Mouse (Mus musculus) embryonic facial prominence, embryonic 15.5 days (tissue): ENCODE data around the gene Tnrc6c. TPM values are rescaled to one million over a fixed set of nuclear protein-coding genes. Genes with fewer than 3 reads are reported as not detected.

Source experiments
- ATAC-seq: fragments of 200-750 bp; cut with Nextera tagmentation; 2 replicates; pipeline ENCODE4 v1.8.0; 2017; ENCODE audit warnings: low read depth, moderate TSS enrichment; ENCODE audit not compliant: insufficient number of reproducible peaks, low FRiP score, low TSS enrichment
- H3K27ac ChIP-seq: fragments of 300-500 bp; sonication (generic); replicated peaks from 2 replicates; pipeline ENCODE4 v1.5.1; 2015; ENCODE audit warnings: mild to moderate bottlenecking, inconsistent platforms
- H3K27me3 ChIP-seq: fragments of 300-500 bp; sonication (generic); 2 replicates; pipeline ENCODE4 v1.6.1; 2015; ENCODE audit warnings: inconsistent platforms
- H3K36me3 ChIP-seq: fragments of 300-500 bp; sonication (generic); 2 replicates; pipeline ENCODE4 v1.6.1; 2015; ENCODE audit warnings: mild to moderate bottlenecking, inconsistent platforms
- H3K4me1 ChIP-seq: fragments of 300-500 bp; sonication (generic); 2 replicates; pipeline ENCODE4 v1.6.1; 2015; ENCODE audit warnings: inconsistent platforms
- H3K4me2 ChIP-seq: fragments of 300-500 bp; sonication (generic); replicated peaks from 2 replicates; pipeline ENCODE4 v1.6.1; 2015; ENCODE audit warnings: mild to moderate bottlenecking, inconsistent platforms
- H3K4me3 ChIP-seq: fragments of 300-500 bp; sonication (generic); replicated peaks from 2 replicates; pipeline ENCODE4 v1.5.1; 2015; ENCODE audit warnings: mild to moderate bottlenecking, inconsistent platforms
- H3K9ac ChIP-seq: fragments of 300-500 bp; sonication (generic); 2 replicates; pipeline ENCODE4 v1.6.1; 2015; ENCODE audit warnings: inconsistent platforms
- H3K9me3 ChIP-seq: fragments of 300-500 bp; sonication (generic); replicated peaks from 2 replicates; pipeline ENCODE4 v1.6.1; 2016; ENCODE audit warnings: inconsistent platforms
- WGBS: fragments of 180-500 bp; shearing (Covaris S2); methylation state at CpG from one replicate; pipeline ENCODE4 v1.1.7; 2015; 5-methylcytosine and 5-hydroxymethylcytosine counted together
- polyA plus RNA-seq: library from polyadenylated mRNA; unstranded; fragments of >200 nt; fragmentation: Nextera tagmentation; extraction: Ambion mirVana; gene quantifications from 2 replicates; pipeline ENCODE4 v1.2.1, GENCODE M21; 2015

Gene Tnrc6c
- polyA plus RNA-seq, 1 experiment from 2014 or later: 17.1 TPM

DNA sequence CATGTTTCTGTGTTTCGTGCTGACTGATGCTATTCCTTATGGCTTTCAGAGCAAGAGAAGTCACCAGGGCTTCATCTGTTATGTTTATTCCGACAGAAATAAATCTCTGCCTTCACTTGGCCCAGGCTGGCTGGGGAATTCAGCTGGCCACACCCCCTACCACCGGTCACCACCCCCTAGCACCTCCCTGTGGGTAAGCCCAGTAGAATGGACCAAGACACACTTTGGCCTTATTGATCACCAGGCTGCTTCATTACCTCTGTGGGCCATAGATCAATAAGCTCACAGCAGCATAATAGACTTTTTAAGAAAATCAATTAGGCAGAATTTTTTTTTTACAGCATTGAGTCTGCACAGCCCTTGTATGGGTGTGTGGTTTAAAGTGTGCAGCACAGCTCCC is 35.9 kb upstream of the Tnrc6c start:
- Histone ChIP-seq H3K4me2 (peak overlapping the region; percentile 42), H3K9me3 (no peaks in the 10 kb centered on the region), H3K9ac (no peak overlapping the region), H3K27me3 (peaks cover 20% of the 10 kb centered on the region), H3K27ac (peak overlapping the region; percentile 66), H3K36me3 (no peaks in the 10 kb centered on the region), H3K4me1 (peaks cover 30% of the 10 kb centered on the region), H3K4me3 (no peak overlapping the region)
- ATAC-seq: no peak
- 16% methylated on average over 3 of the region's 3 CpGs for WGBS

- Histone ChIP-seq H3K27ac (peak overlapping the region; percentile 66), H3K36me3 (no peaks in the 10 kb centered on the region), H3K4me1 (peaks cover 30% of the 10 kb centered on the region), H3K9ac (no peak overlapping the region), H3K27me3 (peaks cover 20% of the 10 kb centered on the region), H3K4me2 (no peak overlapping the region), H3K9me3 (no peaks in the 10 kb centered on the region), H3K4me3 (no peak overlapping the region)
- 50% methylated on average over 7 of the region's 7 CpGs for WGBS
- ATAC-seq: no peak
Observed at GRCm38 (mm10) chr11:117618774-117619173, 35.3 kb upstream of the Tnrc6c start.

DNA sequence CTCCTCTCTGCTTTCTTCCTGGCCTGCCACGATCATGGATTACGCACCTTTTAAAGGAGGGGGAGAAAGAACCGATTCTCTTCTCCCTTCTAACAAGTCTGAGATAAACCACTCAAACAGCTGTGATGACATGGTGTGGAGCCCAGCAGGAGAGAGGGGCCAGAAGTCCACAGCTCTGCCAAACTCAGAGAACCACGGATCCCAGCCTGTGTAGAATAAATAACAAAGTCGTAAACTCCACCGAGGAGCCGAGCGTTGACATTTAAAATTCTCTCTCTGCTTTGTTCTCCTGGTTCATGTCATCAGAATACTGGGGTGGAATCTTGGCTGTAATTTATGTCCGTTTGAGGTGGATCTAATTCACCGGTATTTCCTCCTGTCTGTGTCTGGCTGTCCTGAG is 34.5 kb upstream of the Tnrc6c start:
- no peak overlapping the region for H3K9ac ChIP-seq
- H3K27me3 ChIP-seq: peaks cover 16% of the 10 kb centered on the region
- no peaks in the 10 kb centered on the region for H3K36me3 ChIP-seq
- H3K4me2 ChIP-seq: no peak overlapping the region
- peaks cover 30% of the 10 kb centered on the region for H3K4me1 ChIP-seq
- no peak overlapping the region for H3K27ac ChIP-seq
- ATAC-seq: no peak
- H3K9me3 ChIP-seq: no peaks in the 10 kb centered on the region
- no peak overlapping the region for H3K4me3 ChIP-seq
- WGBS: 43% methylated on average over 10 of the region's 10 CpGs

GRCm38 (mm10) chr11:117625196-117625595 is 28.9 kb upstream of the Tnrc6c start:
- Histone ChIP-seq H3K9me3 (no peaks in the 10 kb centered on the region), H3K36me3 (no peaks in the 10 kb centered on the region), H3K4me3 (no peak overlapping the region), H3K4me1 (peaks cover 26% of the 10 kb centered on the region), H3K27ac (no peak overlapping the region), H3K9ac (no peak overlapping the region), H3K27me3 (no peaks in the 10 kb centered on the region), H3K4me2 (no peak overlapping the region)
- 48% methylated on average over 4 of the region's 4 CpGs for WGBS
- ATAC-seq: no peak

GRCm38 (mm10) chr11:117626557-117626956 is 27.5 kb upstream of the Tnrc6c start:
- no peaks in the 10 kb centered on the region for H3K36me3 ChIP-seq
- no peaks in the 10 kb centered on the region for H3K27me3 ChIP-seq
- ATAC-seq: no peak
- no peak overlapping the region for H3K4me2 ChIP-seq
- H3K9me3 ChIP-seq: no peaks in the 10 kb centered on the region
- WGBS: 53% methylated on average over 6 of the region's 6 CpGs
- no peak overlapping the region for H3K9ac ChIP-seq
- peaks cover 26% of the 10 kb centered on the region for H3K4me1 ChIP-seq
- 0 out of 2 replicates have a peak overlapping the region, but pooled peaks have one; percentile 18 for H3K27ac ChIP-seq
- H3K4me3 ChIP-seq: no peak overlapping the region

GRCm38 (mm10) chr11:117627060-117627562 is 27.0 kb upstream of the Tnrc6c start:
- no peaks in the 10 kb centered on the region for H3K36me3 ChIP-seq
- H3K9me3 ChIP-seq: no peaks in the 10 kb centered on the region
- H3K4me1 ChIP-seq: peaks cover 26% of the 10 kb centered on the region
- H3K27ac ChIP-seq: no peak overlapping the region
- ATAC-seq: peak; percentile 59; the same call in 1 of the 2 replicates
- no peak overlapping the region for H3K4me3 ChIP-seq
- no peaks in the 10 kb centered on the region for H3K27me3 ChIP-seq
- H3K4me2 ChIP-seq: no peak overlapping the region
- WGBS: 30% methylated on average over 5 of the region's 5 CpGs
- H3K9ac ChIP-seq: no peak overlapping the region

DNA sequence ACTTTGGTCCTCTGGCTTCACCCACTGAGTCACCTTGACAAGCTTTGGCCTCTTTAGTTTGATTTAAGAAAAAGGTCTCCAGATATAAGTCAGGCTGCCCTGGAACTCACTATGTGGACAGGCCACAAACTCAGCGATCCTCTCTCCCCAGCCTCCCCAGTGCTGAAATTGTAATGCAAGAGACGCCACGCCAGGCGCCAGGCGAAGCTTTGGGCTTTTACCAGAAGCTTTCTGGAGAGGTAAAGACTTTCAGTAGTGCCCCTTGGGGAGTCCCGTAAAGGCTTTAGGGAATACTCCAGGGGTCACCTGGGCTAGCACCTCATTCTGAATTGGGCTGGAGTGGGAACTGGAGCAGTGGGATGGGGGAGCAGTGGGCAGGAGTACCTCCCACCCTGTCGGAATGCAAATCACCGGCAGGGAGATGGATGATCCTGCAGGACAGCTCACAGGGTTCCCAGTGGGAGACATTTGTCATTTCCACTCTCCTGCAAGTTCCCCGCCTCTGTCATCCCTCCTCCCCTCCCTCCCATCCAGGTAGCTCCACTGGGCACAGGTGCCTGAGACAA is 26.3 kb upstream of the Tnrc6c start:
- Histone ChIP-seq H3K4me2 (peak overlapping the region; percentile 22; the same call in 1 of the 2 replicates), H3K4me1 (peaks cover 26% of the 10 kb centered on the region), H3K9me3 (no peaks in the 10 kb centered on the region), H3K9ac (no peak overlapping the region), H3K27me3 (no peaks in the 10 kb centered on the region), H3K36me3 (no peaks in the 10 kb centered on the region), H3K27ac (peak overlapping the region; percentile 75), H3K4me3 (no peak overlapping the region)
- no peak for ATAC-seq
- 22% methylated on average over 9 of the region's 9 CpGs for WGBS

- Histone ChIP-seq H3K36me3 (no peaks in the 10 kb centered on the region), H3K27ac (peak overlapping the region; percentile 75), H3K9ac (no peak overlapping the region), H3K4me3 (no peak overlapping the region), H3K27me3 (no peaks in the 10 kb centered on the region), H3K4me1 (peaks cover 26% of the 10 kb centered on the region), H3K4me2 (peak overlapping the region; percentile 22; the same call in 1 of the 2 replicates), H3K9me3 (no peaks in the 10 kb centered on the region)
- peak; percentile 84 for ATAC-seq
- 4% methylated on average over 9 of the region's 9 CpGs for WGBS
Observed at GRCm38 (mm10) chr11:117628312-117628779, 25.7 kb upstream of the Tnrc6c start.

- H3K9ac ChIP-seq: no peak overlapping the region
- peaks cover 26% of the 10 kb centered on the region for H3K4me1 ChIP-seq
- 86% methylated on average over 2 of the region's 2 CpGs for WGBS
- H3K36me3 ChIP-seq: no peaks in the 10 kb centered on the region
- H3K4me3 ChIP-seq: no peak overlapping the region
- H3K4me2 ChIP-seq: no peak overlapping the region
- H3K27ac ChIP-seq: no peak overlapping the region
- ATAC-seq: no peak
- H3K9me3 ChIP-seq: no peaks in the 10 kb centered on the region
- H3K27me3 ChIP-seq: no peaks in the 10 kb centered on the region
Observed at GRCm38 (mm10) chr11:117629865-117630264, 24.2 kb upstream of the Tnrc6c start.

DNA sequence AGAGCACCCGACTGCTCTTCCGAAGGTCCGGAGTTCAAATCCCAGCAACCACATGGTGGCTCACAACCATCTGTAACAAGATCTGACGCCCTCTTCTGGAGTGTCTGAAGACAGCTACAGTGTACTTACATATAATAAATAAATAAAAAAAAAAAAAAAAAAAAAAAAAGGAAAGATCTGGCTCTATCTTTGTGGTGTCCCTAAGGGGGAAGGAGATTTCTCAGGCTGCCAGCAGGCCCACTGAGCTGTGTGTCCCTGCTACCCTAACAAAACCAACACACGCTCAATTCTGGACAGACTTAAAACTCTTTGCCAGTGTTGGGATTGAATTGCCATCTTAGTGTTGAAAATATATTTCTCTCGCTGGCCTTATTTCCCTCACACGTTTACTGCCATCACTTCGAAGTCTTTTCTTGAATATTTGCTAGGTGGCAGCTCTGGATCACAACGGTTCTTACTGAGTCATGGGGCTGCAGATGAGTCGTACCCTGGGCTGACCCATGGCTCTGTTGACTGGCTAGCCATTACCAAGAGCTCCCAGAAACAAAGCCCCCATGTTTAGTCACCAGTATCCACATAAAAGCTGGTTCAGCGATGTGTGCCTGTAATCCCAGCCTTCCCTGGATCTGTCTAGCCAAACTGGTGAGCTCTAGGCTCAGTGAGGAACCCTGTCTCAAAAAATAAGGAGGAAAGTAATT is 23.1 kb upstream of the Tnrc6c start:
- H3K27me3 ChIP-seq: no peaks in the 10 kb centered on the region
- peaks cover 26% of the 10 kb centered on the region for H3K4me1 ChIP-seq
- ATAC-seq: no peak
- WGBS: 93% methylated on average over 10 of the region's 11 CpGs
- H3K4me3 ChIP-seq: no peak overlapping the region
- no peaks in the 10 kb centered on the region for H3K9me3 ChIP-seq
- no peak overlapping the region for H3K9ac ChIP-seq
- no peak overlapping the region for H3K27ac ChIP-seq
- H3K36me3 ChIP-seq: no peaks in the 10 kb centered on the region
- H3K4me2 ChIP-seq: no peak overlapping the region

- Histone ChIP-seq H3K9me3 (no peaks in the 10 kb centered on the region), H3K4me1 (peaks cover 8% of the 10 kb centered on the region), H3K4me3 (no peak overlapping the region), H3K27ac (no peak overlapping the region), H3K27me3 (no peaks in the 10 kb centered on the region), H3K9ac (no peak overlapping the region), H3K36me3 (no peaks in the 10 kb centered on the region), H3K4me2 (no peak overlapping the region)
- 84% methylated on average over 3 of the region's 3 CpGs for WGBS
- ATAC-seq: no peak
Observed at GRCm38 (mm10) chr11:117633310-117633709, 20.8 kb upstream of the Tnrc6c start.
